Mouse (Mus musculus) T-helper 1 cell (primary cell): ENCODE measurements around the gene Rpusd3.

ENCODE experiments used
- in situ Hi-C: fragments of 300-600 bp; cut with MboI, MseI; formaldehyde crosslinking; loops from one replicate; pipeline ENCODE4 v1.15.1; 2025; ENCODE audit warnings: high pct_unique_total_duplicates

Rpusd3 gene

DNA sequence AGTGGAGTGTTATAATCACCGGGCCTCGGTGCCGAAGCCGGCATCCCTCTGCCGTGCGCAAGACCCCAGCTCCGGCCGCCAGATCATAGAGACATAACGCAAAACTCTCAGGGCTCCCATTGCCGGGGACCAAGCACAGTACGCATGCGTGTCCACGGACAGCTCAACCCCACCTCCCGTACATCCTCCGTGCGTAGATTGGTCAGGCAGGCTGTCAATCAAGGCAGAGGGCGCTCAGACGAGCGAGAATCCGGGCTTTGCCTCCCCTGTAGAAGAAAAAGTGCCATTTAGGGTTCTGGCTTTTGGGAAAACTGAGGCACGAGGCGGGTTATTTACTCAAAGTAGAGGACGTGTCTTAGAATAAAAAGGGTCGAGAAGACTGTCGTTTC is at the start of gene Rpusd3:
Rpusd3 (minus strand) TSS at position 142 of the 389 bp plus-strand sequence.
- in situ Hi-C loops, result no loop called here

DNA sequence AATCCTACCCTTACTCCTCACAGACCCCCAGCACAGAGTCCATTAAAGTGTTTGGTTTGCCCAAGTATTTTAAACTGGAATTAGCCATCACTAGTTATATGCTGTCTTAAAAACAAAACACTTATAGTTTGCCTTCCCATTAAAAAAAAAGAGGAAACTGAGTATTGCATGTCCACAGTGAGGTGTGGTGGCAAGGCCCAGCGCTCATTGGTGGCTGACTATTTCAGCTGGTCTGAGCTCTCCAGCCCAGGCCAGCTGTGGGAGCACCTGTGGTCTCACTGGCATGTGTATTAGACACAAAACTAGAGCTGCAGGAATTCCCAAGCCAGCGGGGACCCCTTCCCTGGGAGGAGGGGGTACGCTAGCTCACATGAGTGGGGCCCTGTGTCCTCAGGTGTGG is 49.4 kb upstream of the Rpusd3 start:
- in situ Hi-C loops, result no loop called here

DNA sequence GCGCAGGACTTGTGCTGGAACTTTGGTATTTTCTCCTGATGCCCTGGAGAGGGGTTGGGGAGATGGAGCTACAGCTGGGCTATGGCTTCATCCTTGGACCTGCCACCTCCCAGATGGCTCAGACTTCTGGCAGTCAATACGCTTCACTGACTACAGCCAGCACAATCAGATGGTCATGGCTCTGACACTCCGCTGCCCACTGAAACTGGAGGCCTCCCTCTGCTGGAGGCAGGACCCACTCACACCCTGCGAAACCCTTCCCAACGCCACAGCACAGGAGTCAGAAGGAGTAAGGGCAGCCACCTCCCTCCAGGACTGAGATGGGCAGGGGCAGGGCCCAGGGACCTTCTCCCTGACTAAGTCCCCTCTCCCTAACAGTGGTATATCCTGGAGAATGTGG is 46.5 kb upstream of the Rpusd3 start:
- in situ Hi-C loops, result no loop called here

DNA sequence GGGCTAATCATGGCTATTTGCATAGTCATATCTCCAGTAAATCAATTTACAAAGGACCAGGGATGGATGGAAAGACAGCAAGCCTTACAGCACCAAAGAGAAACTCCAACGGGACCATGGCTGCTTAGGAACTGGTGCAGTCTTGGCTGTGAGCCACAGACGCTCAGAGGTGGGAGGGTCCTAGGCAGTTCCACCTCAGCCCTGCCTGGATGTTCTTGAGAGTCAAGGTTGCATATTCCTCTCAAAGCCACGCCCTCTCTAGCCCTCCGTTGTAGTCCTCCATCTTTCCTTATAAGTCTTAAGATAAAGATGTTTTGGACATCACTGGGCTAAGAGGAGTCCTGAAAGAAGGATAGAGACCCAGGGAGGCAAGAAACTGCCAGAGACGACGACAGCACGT is 44.9 kb upstream of the Rpusd3 start:
- in situ Hi-C loops, result no loop called here

DNA sequence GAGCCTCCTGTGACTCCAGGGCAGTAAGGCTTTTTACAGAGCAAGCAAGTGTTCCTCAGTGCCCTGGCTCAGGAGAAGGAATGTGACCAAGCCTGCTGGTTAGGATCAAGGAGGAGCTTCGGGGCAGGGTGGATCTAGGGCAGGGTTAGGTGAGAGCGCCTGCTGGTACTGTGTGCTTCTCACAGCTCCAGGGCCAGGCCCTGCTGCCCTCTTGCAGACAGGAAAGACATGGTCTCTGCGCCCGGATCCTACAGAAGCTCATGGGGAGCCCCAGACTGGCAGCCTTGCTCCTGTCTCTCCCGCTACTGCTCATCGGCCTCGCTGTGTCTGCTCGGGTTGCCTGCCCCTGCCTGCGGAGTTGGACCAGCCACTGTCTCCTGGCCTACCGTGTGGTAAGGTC is 39.5 kb upstream of the Rpusd3 start:
- in situ Hi-C loops, result no loop called here

DNA sequence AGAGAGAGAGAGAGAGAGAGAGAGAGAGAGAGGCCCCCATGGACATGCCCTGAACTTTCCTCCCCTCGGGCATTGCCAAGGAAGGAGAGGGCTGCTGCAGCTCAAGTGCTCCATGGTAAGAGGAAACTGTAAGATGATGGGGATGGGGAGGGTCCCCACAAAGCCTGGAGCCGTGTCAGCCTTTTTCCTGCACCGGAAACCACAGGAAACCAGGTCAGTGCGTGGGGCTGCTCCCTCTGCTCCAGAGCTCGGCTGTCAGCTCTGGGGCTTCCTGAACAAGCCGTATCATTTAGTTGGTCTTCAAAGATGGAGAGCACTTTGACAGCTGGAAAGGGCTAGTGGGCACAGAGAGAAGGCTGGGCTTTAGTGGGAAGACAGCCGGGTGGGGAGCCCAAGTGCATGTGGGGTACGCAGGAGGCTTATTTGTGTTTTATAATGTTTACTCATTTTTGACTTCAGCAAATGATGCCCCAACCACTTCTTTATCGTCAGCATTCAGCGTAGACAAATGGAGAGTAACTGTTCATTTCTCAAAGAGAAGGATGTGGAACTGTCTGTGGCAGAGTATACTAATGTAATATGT is 38.9 kb upstream of the Rpusd3 start, which contains the start of gene Il17re:
Il17re (plus strand) TSS at position 533 of the 583 bp plus-strand sequence.
- in situ Hi-C loops, result no loop called here

DNA sequence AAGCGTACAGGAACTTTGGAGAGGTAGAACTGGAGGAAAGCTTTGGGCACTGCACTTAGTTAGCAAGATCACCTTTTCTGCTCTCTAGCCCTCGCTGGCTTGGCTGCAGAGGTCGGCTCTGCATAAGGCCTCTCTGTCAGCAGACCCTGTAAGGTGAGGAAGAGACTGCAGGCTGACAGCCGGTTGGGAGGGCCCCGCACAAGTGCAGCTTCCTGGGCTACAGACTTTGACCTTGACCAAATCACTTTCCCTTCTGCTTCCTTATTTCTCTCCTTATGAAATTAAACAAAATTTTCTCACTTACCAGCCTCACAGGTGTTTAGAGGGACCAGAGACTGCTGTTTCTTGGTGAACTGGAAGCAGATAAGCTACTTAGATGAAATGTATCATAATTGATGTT is 35.9 kb upstream of the Rpusd3 start:
- in situ Hi-C loops, result no loop called here

DNA sequence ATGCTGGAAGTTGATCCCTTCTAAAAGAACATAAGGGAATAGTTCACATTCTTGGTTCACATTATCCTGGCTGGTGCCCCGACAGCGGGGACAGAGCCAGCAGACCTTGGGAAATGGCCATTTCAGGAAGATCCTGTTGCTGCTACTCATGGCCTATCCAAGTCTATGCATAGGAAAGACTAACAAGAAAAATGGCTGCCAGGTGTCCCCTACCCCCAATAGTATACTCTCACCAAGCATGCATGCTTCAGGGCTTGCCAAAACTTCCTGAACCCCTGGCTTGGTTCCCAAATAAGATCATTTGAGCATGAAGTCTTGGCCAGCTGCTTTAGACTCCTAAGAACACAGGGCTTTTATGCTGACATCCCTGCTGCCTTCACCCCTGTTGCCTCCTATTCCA is 32.7 kb upstream of the Rpusd3 start:
- in situ Hi-C loops, result no loop called here

DNA sequence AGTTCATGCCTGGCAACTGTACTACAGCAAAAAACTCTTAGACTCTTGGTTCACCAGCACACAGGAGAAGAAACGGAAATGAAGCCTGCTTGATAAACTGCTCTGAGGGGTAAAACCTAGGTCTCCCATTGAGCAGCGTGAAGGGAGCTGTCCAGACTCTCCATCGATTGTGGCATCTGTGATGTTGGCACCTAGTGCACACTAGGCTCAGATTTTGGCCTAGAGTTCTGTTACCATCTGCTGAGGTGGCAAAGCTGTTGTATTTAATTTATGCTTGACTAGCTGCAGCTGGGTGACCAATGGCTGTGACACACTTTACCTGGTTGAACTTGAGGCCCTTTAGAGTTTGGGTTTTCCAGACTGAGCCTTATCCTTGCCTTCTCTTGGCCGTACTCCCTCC is 28.5 kb upstream of the Rpusd3 start:
- in situ Hi-C loops, result no loop called here

DNA sequence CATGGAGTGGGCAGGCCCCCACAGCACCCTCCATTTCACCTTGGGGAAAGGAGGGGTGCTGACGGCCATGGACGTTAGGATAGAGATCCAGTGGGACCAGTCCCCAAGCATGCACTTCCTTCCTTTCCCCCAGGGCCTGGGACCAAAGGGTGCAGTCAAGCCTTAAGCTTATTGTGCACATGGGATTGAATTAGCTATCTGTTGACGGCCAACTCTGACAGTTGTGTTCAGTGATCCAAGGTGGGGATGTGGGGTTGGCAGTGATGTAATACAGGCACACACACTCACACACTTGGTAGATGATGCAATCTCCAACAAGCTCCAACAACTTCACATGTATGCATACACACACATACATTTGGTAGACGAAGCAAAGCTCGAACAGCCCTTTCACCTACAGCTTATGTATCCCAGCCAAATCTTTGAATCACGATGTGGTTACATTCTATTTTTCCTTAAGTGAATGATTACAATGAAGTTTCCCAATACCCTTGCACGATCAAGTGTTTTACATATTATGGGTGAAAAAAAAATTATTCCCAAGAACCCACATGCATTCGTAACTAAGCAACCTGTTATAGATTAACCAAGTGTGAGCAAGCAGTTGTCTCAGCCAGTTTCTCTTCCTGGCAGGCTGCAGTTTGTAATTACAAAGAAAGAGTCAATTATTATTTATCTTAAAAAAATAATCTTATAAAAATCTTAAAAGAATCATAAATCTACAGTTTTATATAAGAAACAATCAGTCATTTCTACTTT is 25.2 kb upstream of the Rpusd3 start:
- in situ Hi-C loops, result no loop called here

DNA sequence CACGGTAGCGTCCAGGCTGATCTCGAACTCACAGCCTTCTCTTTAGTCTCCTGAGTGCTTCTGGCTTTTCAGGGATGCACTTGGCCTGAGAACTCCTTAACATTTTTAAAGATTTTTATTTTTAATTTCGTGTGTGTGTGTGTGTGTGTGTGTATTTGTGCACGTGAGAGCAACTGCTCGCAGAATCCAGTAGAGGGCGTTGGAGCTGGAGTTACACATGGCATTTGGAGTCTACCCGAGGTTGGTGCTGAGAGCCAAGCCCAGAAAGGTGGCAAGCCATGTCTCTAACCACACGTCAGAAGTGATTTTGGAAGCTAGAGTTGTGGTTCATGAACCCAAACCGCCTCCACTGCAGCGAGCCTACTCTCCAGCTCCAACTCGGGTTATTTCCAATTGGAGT is 24.0 kb upstream of the Rpusd3 start:
- in situ Hi-C loops, result no loop called here

DNA sequence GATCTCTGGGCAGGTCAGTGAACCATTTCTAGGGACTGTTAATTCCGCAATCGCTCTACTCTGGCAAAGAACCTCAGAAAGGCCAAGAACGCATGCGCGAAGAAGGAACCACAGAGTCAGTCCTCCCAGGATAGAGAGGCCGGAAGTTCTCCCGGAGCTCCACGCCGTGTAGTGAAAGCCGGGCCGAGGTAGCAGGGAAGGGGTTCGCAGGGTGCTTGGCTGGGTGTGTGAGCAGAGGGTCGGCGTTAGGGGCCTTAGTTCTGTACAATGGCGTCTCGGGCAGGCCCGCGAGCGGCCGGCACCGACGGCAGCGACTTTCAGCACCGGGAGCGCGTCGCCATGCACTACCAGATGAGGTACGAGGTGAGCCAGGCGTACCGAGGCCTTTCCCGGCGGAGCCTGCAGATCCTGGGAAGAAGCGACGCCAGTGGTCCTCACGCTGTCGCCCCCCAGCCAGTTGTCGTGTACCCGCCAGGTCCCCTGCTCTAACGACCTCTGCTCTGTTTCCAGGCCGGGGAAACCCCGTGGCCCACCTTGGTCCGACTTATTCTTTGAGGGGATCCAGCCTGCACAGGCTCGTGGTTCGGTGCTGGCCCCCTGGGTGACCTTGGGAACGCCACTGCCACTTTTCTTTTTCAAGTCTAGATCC is 23.4 kb upstream of the Rpusd3 start, which contains the start of gene Jagn1:
Jagn1 (plus strand) TSS at position 128 of the 649 bp plus-strand sequence.
- in situ Hi-C loops, result no loop called here

DNA sequence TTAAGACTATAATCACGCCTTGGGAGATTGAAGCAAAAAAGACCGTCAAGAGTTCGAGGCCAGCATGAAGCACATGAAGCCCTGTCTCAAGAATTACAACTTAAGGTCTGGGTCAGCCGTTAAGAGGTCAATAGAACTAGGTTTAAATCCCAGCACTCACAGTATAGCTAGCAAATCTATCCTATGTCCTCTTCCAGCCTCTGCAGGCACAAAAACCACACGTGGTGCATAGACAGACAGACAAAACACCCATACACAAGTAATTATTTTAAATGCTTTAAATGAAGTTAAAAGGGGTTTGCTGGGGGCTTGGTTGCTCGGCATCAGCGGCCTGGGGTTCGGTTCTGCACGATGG is 22.9 kb upstream of the Rpusd3 start:
- in situ Hi-C loops, result no loop called here

DNA sequence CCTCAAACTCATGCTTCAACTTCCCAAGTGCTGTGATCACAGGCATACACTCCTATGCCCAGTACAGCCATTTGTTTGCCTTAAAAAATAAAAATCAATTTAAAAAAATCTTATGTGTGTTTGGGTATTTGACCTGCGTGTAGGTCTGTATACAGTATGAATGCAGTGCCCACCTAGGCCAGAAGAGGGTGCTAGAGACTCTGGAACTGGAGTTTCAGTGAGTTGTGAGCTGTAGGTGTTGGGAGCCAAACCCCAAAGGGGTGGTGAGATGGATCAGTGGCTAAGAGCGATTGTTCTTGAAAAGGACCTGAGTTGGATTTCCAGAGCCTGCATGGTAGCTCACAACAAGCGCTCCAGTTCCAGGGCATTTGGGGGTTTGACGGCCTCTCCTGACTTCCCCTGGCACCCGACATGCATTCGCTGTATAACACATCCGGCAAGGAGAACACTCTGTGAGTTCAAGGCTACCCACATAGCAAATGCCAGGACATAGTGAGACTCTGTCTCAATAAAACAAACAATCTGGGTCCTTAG is 22.1 kb upstream of the Rpusd3 start:
- in situ Hi-C loops, result no loop called here

DNA sequence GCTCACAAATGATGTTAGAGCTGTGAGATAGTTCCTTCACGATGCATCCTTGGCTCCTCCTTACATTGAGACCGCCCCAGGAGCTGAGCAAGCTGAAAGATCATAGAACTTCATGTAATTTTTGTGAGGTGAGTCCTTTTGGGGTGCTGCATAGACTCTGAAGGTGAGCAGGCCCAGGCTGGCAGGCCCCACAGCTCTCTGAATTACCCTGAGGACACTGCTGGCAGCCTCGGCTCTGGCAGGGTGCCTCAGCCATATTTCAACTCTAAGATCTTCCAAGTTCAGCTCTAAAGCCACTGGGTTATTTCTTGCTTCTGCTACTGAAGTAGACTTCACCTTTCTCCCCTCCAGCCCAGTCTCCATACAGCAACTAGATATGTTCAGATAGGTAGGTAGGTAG is 21.5 kb upstream of the Rpusd3 start:
- in situ Hi-C loops, result no loop called here

DNA sequence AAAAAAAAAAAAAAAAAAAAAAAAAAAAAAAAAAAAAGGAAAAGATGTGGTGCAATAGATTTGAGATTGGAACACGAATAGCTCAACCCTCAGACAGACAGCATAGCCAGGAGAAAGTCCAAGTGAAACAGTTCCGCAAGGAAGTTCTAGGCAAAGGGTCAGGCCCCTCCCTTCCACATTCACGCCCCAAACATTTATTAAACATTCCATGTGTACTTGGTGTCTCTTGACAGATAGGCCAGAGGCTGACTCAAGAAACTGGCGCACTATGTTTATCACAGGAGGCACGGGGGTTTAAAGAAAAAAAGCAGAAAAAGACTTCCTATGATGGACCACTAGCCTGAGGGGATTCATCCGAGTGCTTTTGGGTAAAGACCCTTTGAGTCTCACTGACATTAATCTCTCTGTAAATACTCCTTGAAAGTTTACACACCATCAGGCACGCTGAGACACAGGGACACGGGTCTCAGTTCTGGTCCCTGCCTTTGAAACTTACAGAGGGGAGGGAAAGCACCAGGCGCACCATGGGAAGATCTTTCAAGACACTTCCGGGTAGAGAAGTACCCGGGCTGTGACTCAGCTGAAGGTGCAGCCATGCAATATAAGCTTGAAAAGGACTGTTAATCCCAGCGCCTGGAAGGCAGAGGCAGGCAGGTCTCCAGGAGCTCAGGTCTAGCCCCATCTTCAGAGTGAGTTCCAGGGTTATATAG is 19.7 kb upstream of the Rpusd3 start:
- in situ Hi-C loops, result no loop called here

DNA sequence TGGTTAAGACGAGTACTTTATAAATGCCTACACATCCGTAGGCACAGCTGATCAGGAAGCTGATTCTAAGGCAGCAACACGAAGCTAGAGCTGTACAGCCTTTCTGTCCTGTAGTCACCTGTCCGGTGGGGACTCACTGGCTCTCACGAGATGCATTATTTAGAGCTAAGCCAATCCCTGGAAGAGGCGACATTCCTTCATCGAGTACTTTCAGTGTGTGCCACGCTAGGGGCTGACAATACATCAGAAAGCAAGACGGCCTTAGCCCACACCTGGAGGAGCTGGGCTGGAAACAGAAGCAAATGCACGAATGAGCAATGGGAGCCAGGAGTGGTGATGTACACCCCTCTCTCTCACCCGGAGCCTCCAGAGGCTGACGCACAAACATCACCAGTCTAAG is 18.0 kb upstream of the Rpusd3 start:
- in situ Hi-C loops, result no loop called here

DNA sequence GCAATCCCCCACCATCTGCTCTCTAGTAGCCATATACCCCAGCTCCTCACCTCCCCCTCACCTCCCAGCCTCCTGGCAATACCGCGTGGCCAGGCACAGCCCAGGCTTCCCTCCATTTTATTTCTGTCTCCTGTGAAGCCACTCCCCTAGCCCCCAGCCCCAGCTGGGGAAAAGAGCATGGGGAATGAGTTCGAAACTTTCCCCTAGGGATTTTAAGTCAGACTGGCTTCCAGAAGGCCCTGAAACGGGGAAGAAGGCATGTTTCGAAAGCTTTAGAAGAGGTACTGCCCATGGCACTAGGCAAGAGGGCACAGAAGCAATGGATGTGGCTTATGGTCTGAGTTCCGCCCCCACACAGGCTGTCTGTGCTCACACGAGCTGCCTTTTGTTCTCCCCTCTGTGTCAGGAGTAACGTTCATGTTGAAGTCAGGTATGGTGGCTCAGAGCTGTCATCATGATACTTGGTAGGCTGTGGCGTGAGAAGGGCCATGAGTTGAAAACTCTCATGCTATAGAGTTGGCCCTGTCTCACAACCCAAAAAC is 16.6 kb upstream of the Rpusd3 start, which contains the start of gene Cidec:
Cidec (minus strand) TSS at position 97 of the 542 bp plus-strand sequence.
- in situ Hi-C loops, result no loop called here

DNA sequence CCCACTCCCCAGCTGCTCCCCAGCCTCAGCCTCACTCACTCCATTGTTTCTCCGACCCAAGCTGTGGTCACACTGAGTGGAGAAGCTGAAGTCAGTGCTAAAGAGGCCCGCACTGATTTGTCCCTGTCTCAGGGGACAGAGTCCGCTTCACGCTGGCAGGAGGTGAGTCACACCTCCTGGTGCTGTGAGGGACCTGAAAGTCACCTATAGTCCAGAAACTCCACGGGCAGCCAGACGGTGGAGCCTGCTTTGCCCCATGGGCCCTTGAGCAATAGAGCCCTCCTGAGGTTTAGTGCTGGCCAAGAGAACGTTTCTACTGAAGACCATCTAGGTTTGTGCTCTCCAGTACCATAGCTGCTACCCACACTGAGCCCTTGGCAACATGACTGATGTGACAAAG is 15.6 kb upstream of the Rpusd3 start:
- in situ Hi-C loops, result no loop called here

DNA sequence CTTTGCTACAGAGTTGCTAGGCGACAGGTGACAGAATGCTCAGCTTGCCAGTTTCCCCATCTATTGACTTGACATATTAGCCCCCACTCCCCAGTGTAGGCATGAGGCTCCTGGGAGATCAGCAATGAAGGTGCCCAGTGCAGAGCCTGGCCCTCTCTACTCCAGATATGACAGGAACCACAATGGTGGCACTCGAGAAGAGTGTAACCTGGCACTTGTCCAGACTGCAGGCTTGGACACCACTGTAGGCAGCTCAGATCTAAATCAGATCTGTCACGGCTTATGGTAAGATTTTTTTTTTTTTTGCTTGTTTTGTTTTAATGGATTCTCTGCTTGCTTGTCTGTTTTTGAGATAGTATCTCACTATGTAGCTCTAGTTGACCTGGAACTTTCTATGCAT is 14.5 kb upstream of the Rpusd3 start:
- in situ Hi-C loops, result no loop called here

DNA sequence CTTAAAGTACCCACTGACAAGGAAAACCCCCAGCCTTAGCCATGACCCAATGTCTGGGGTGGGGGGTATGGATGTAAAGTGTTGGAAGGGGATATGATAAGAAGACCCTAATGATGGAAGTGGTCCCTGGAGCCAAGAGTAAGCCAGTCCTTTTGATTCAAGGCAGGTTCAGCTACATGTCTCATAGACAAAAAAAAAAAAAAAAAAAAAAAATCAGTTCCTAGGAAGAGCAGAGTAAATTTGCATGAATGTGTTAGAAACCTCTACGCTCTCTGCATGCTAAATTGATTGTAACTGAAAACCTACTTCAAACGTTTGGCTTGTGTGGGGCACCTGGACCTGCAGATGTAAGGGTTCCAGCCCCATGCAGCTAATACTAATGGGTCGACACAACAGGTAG is 12.7 kb upstream of the Rpusd3 start:
- in situ Hi-C loops, result no loop called here

DNA sequence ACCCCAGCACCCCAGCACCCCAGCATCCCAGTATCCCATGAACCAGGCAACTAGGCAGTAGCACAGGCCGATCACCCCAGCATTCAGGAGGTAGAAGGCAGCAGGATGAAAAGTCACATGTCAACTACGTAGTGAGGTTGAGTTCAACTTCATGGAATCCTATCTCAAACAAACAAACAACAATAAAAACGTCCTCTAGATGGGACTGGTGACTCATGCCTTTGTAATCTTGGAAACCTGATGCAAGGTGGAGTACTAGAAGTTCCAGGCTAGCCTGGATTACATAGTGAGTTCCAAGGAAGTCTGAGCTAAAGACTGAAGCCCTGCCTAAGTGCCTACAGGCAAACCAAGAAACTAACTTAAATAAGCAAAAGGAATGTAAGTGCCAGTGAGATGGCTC is 11.7 kb upstream of the Rpusd3 start:
- in situ Hi-C loops, result no loop called here
